In genomic region chr1:150489148-150489547, GRCm38 (mm10) we compare ENCODE assay signal across 15 mouse cellular contexts.
"Had no signal": no experiment of that assay in that cellular context is flagged by ENCODE, and none has a peak within 500 bp of the region (broad histone marks: within the 10 kb centered on the region; RNA-seq: fewer than 3 reads in every experiment).

No protein-coding gene starts in this region.

- H3K27me3 ChIP-seq: kidney, embryonic 15.5 days; limb, embryonic 15.5 days; liver, embryonic 12.5 days; neural tube, embryonic 15.5 days; stomach, embryonic 15.5 days had no signal

- DNase-seq: kidney, adult 2 months; kidney, postnatal 25 days; lung, embryonic 14.5 days; lung, postnatal 10 days; lung, postnatal 4 days; midbrain, embryonic 14.5 days; right cerebral cortex, postnatal 4 days; thymus, postnatal 36 days had no signal

- H3K9ac ChIP-seq: kidney, embryonic 15.5 days; limb, embryonic 15.5 days; liver, embryonic 12.5 days; lung, embryonic 14.5 days; neural tube, embryonic 15.5 days; stomach, embryonic 15.5 days had no signal

- H3K36me3 ChIP-seq: kidney, embryonic 15.5 days; limb, embryonic 15.5 days; liver, embryonic 12.5 days; midbrain, embryonic 10.5 days; neural tube, embryonic 15.5 days; stomach, embryonic 15.5 days had no signal

- H3K4me3 ChIP-seq: kidney, embryonic 15.5 days; limb, embryonic 15.5 days; liver, embryonic 12.5 days; midbrain, embryonic 10.5 days; myocyte; neural tube, embryonic 15.5 days; stomach, embryonic 15.5 days had no signal

- H3K27ac ChIP-seq: kidney, embryonic 15.5 days; limb, embryonic 15.5 days; liver, embryonic 12.5 days; midbrain, embryonic 10.5 days; neural tube, embryonic 15.5 days; stomach, embryonic 15.5 days had no signal

- H3K4me1 ChIP-seq: kidney, embryonic 15.5 days; liver, embryonic 12.5 days; midbrain, embryonic 10.5 days; neural tube, embryonic 15.5 days; stomach, embryonic 15.5 days had no signal

- H3K9me3 ChIP-seq: kidney, embryonic 15.5 days; limb, embryonic 15.5 days; liver, embryonic 12.5 days; midbrain, embryonic 10.5 days; neural tube, embryonic 15.5 days; stomach, embryonic 15.5 days had no signal

- ATAC-seq: liver, embryonic 12.5 days had no signal

- H3K4me2 ChIP-seq: kidney, embryonic 15.5 days; limb, embryonic 15.5 days; liver, embryonic 12.5 days; lung, embryonic 14.5 days; neural tube, embryonic 15.5 days; stomach, embryonic 15.5 days had no signal
